Mouse (Mus musculus) cerebellum, adult 2 months (tissue): Measurements from ENCODE around the gene Trim12c.

Experiments
- CTCF ChIP-seq: fragments of 200-500 bp; IDR thresholded peaks from 2 replicates; pipeline ENCODE4 v1.5.1; 2011; ENCODE audit warnings: low read depth, mild to moderate bottlenecking, control low read depth, low read length, moderate library complexity, borderline replicate concordance; ENCODE audit not compliant: insufficient read depth
- POLR2A ChIP-seq: fragments of 200-500 bp; IDR thresholded peaks from 2 replicates; pipeline ENCODE4 v1.6.1; 2011; ENCODE audit warnings: low read length, control low read depth, borderline replicate concordance; ENCODE audit not compliant: insufficient read depth

- TF ChIP-seq CTCF, result no peak
- no peak for TF ChIP-seq POLR2A
Observed at GRCm38 (mm10) chr7:104369736-104370414, 16.7 kb upstream of the Trim12c start, which contains the start of gene Trim30b.
